Mouse (Mus musculus) thymus, postnatal 25 days (tissue): ENCODE data around the gene Hdac11.

Source experiments
- DNase-seq: peaks from one replicate; pipeline ENCODE4 v3.0.0; 2022

The Hdac11 gene

DNA sequence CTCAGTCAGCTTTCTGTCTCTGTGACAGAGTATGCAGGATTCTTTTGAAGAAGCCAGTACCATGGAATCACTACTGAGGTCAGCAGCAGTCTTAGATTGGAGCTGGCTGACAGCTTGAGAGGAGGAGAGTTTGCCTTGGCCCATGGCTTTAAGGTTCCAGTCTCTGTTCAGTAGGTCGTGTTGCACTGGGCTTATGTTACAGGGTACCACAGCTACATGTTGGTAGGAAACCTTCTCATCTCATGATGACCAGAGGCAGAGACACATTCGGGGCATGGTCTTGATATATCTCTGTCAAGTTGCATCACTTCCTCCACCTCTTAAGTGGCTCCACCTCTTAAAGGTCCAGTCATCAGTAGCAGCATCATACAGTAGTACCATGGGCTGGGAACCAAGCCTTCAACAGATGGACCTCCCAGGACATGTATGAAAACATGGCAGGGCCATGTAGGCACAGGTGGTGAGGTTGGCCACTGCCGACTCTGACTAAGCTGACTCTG, 15.0 kb downstream of the Hdac11 start:
- DNase-seq: no peak

DNA sequence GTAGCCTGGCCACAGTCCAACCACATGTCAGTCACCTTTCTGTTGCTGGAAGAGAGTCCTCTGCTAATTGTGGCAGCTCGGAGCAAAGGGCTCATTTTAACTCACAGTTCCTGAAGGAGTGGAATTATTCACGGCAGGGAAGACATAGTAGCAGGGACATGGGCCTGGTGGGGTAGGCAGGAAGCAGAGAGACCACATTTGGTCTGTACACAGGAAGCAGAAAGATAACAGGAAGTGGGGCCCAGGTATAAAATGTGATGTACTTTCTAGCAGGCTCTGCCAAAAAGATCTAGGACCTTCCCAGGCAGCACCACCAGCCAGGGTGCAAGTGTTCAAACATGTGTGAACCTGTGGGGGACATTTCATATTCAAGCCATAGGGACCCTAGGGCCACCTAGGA, 15.9 kb downstream of the Hdac11 start:
- no peak for DNase-seq

DNA sequence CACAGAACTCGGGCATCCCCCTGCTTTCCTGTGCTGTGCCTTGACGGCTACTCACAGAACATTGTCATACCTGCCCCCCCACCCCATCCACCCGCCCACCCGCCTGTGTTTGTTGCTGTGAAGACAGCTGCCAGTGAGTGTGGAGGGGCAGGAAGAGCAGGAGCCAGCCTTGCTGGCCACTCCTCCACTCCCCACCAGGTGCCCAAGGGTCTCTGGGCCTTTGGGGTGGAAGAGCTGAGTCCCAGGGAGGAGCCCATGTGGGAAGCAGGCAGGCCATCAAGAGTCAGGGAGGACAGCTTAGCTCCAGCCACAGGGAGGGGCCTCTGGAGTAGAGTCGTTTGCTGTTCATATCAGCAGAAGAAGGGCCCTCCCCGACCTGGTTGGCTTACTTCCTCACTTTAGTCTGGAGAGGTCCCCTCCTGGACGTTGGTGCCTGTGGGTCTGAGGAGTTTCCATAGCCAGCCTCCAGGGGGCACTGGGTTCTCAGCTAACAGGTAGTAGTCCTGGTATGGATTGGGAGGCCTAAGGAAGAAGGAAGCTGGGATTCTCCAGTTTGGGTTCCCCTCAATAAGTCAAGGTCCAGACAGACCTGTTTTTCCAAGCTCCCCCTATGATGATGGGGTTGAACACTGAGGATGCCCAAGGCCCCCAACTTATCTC, 16.9 kb downstream of the Hdac11 start:
- peak; percentile 25 for DNase-seq

DNA sequence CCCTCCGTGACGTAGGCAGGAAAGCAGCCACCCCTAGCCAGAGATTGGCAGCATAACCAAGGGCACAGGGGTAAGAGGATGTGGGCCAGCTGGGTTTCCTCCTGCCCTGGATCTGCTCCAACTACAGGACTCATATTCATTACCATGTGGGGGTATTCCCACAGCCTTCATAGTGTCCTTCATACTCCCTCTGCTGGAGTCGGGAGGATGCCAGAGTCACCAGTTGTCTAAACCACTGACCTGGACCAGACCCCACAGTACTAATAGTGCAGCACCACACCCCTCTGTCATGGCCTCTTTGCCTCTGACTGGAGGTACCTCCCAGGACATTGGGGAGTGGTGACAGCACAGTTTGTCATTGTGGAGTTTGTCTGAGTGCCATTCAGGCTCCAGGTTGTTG, 17.7 kb downstream of the Hdac11 start:
- DNase-seq: no peak

DNA sequence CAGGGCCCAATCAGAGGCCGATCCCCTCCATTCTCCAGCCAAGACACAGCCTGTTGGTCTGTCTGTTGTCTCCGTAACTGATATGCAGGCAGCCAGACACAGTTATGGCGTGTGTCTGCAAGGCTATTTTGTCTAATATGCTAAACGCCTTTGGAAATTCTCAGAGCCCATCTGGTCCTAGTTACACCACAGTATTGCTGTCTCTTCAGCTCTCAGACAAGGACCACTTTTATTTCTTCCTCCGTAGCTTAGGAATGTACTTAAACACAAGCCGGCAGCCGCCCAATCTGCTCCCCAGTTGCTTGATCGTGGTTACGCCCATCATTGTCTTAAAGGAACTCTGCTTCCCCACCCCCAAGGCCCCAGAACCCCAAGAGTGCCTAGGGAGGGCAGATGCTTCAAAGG, 24.3 kb downstream of the Hdac11 start:
- DNase-seq: no peak

DNA sequence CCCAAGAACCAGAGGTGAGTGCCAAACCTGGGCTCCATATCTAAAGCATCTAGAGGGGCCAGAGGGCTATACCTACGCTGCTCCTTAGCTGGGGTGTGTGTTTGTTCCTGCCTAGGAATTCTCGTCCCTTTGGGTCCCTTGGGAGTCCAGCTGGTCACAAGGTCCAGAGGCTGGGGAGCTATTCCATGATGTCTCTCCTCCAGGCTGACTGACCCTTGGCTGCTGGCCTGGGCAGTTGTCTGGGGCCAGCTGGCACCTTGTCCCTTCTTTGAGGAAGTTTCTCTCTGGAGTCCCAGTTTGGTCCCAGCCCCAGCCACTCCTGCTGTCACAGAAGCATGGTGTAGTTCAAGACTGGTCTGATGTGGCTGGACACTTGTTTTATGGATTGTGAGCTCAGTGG, 24.9 kb downstream of the Hdac11 start:
- no peak for DNase-seq

DNA sequence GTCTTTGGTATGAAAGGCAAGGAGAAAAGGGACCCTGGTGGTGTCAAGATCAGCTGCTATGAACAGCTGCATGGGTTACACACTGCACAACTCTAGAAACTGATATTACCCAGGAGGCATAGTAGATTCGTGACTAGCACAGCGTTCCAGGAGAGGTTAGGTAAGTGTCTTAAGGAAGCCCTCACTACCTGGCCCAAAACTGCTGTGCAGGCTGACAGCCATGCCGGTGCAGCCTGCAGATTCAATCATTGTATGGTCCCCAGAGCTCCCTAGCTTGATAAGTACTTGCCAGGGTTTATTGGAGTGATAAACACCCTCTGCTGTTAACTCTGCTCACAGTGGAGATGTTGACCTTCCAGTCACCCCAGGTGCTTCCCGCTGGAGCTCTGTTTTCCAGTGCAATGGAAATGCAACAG, 25.6 kb downstream of the Hdac11 start:
- no peak for DNase-seq

DNA sequence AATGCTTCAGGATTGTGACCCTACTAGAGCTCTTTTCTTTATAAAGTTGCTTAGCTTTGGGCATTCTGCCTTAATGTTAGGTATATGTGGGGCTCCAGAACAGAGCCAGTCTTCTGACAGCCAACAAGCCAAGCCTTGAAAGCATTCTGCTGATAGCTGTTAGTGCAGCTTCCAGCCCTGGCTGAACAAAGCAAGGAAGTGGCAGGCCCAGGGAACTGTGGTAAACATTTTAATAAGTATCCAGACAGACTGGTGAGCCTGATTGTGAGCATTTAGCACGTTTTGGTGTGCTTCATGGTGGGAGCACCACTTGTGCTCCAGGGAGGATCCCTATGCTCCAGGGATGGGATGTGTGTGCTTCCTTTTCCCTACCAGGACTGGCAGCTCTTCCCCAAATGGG, 26.6 kb downstream of the Hdac11 start:
- no peak for DNase-seq

DNA sequence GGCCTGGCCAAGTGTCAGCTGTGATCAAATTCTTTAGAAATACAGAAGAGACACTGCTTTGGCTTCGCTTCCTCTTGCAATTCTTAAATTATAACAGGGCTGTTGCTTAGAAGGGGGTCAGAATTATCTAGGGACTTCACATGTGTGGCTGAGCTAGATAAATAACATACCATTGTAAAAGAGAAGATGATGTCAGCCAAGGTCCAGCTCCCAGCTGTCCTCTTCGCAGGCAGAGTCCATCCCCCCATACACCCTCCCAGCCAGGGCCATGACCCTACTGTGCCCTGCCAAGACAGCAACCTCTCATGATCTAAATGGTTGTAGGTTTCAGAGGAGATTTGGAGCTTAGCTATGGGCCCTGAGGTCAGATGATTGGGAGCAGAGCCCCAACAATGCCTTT, 27.5 kb downstream of the Hdac11 start:
- no peak for DNase-seq

DNA sequence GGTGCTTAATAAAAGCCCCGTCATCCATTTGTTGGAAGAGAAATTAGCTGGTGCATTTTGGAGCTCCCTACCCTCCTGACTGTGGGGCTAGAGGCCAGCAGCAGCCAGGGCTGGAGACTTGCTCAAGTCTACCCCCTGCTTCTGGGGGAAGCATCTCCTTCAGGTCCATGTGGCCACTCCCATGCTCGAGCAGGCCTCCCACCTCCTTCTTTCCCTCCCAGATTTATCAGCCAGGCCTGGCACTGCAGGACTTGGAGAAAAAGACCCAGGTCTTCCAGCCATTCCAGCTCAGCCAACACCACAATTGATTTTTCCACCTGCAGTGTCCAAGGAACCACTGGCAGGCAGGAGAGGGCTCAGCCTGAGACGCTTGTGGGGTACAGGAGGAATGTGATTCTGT, 28.3 kb downstream of the Hdac11 start:
- DNase-seq: no peak

DNA sequence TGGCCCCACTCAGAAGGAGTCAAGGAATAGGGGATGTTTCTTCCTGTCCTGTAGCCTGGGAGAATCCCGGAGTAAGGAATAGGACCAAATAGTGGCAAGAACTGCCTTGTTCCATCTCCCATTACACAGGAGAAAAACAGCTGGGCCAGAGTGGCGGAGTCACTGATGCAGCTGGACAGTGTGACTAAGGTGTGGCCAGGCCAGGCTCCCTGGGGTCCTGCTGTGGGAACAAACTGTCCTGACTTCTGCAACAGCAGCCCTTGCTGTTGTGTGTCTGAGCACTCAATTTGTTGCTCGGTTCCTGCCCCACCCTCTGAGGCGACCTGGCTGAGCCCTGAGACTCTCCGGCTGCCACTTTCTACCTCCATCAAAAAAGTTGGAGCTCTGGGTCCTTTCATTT, 29.0 kb downstream of the Hdac11 start:
- no peak for DNase-seq

DNA sequence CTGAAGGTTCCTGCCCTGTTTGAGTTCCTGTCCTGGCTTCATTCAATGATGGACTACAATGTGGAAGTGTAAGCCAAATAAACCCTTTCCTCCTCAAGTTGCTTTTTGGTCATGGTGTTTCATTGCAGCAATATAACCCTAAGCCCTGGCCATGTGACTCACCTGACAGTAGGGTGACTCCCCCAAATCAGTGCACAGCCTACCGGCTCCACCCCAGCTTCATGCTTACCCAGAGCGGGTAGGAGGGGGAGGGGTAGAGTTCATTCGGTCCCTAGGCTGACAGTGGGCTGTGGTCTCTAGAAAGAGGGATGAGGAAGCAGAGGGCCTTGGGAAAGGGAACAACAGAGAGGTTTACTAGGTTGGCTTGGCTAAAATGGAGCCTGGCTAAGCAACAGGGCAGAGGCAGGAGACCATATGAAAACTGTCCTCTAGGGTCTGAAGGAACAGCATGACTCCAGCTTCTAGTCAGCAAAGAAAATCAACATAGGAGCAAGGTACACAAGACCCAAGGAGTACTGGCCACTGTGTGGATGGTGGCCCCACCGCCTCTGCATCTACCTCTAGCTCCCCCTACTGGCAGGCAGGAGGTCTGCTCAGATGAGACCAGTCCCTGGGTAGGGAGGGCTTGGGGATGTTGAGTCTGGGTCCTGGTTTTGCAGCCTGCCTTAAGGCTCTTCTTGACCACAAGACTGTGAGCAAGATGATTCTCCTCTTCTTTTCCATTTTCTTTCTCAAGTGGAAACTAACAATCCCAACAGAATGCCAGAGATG, 29.9 kb downstream of the Hdac11 start:
- peak; percentile 28 for DNase-seq

DNA sequence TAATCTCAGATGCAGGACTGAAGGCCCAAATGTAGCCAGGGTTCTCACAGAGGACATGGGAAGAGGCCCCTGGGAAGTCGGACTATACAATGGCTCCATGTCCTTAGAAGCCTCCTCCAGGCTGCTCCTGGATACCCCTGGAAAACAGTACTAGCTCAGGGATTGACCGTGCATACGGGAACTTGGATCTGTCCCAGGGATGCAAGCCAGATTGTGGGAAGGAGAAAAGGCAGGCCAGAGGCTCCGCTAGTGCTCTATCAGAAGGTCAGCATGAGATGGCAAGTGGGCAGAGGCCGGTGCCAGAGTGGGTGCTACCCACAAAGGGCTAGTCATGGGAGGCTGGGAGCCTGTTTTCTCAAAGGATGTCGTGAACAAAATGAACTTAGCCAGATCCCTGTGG, 30.5 kb downstream of the Hdac11 start:
- no peak for DNase-seq

DNA sequence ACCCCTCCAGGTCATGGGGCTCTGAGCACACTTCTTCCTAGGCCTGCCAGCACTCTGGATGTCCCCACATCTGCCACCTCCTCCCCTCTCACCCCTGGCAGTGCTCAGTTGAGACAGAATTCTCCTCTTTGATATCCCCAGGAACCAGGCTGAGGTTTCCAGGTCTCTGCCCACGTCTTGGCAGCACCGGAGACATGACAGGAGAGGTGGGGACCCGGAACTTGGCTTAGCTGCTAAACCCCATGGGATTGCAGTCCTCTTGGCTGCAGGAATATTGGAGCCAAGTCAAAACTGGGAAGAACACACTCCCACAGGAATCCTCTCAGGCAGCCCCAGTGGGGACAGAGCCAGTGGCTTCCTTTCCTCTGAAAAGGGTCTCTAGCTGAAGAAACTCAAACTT, 31.4 kb downstream of the Hdac11 start:
- no peak for DNase-seq

DNA sequence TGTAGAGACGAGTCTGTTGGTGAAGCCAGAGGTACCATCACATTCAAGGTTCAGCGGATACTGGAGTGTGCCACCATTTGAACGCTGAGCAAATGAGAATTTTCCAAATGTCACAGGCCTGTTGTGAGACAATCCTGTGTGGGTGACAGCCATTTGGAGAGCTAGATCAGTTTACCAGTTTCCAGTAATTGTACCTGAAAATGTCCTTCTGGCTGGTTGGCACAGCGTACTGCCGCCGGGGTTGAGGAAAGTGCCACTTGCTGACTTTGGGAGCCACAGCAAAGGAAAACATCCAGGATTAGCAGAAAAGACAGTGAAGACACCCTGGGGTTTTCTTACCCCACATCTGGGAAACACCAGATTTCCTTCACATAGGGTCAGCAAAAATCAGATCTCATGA, 33.5 kb downstream of the Hdac11 start:
- no peak for DNase-seq

DNA sequence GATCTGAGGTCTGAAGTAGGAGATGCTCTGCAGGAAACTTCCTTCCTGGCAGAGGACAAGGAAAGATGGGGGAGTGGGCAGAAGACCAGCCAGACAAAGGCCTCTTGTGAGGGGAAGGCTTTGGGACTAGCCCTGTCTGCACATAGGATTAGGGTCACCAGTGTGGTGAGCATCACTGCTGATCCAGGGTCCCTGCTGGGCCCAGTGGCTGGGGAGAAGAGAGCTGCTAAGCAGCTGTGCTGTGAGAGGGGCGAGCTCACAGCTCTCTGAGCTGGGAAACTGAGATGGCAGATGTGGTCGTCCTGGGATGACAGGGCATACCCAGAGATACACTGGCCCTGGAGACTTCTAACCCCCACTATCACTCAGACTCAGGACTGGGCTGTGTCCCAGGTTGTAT, 35.0 kb downstream of the Hdac11 start:
- DNase-seq: no peak

DNA sequence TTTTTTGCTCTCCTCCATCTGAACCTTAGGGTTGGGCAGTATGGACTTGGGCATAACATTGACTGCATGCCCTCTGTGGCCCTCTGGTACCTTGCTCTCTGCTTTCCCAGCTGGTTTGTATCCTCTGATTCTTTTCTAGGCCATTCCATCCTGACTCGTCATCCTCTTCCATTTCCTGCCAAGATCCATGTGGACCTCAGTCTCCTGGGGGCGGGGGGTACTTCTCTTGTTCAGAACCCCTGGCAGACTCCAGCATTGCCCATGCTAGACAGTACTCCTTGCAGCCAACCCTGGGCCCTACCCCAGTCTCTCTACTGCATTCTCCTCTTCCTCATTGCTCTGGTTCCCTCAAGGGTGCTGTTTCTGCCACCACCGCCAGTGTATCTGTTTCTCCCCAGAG, 36.0 kb downstream of the Hdac11 start:
- no peak for DNase-seq

DNA sequence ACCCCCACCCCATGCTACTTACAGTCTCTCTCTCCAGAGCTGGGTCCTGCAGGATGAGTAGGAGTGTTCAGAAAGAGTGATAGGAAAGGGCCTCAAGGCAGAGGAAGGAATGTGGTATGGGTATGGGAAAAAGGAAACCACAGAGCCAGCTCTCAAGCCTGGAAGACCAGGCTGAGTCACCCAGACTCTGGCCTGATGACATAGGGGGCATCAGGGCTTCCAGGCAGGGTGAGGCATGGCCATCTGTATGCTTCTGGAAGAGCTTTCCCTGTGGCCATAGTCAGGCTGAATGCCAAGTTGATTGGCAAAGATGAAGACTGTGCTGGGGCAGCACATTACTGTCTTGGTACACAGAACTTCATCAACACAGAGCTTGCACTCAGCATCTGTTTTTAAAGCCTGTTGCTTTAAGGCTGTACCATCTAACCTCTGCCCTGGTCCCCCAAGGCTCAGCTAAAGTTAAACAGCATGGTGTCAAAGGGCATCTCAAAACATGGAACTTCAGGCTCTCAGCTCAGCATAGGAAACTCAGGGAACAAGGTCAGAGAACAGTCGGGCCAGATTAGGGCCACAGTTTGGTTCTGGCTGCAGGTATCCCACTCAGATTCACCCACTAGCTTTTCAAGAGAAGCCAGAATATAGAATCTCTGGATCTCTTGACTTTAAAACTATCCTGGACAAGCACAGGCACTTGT, 36.5 kb downstream of the Hdac11 start:
- no peak for DNase-seq

DNA sequence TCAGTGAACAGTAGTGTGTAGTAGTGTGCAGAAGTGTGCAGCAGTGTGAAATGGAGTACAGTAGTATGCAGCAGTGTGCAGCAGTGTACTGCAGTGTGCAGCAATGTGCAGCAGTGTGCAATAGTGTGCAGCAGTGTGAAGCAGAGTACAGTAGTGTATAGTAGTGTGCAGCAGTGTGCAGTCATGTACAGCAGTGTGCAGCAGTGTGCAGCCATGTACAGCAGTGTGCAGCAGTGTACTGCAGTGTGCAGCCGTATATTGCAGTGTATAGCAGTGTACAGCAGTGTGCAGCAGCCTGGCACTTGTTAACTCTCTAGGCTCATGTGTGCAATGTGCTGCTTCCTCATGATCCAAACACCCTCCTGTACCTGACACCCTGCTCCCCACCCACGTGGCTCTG, 42.0 kb downstream of the Hdac11 start:
- DNase-seq: no peak

DNA sequence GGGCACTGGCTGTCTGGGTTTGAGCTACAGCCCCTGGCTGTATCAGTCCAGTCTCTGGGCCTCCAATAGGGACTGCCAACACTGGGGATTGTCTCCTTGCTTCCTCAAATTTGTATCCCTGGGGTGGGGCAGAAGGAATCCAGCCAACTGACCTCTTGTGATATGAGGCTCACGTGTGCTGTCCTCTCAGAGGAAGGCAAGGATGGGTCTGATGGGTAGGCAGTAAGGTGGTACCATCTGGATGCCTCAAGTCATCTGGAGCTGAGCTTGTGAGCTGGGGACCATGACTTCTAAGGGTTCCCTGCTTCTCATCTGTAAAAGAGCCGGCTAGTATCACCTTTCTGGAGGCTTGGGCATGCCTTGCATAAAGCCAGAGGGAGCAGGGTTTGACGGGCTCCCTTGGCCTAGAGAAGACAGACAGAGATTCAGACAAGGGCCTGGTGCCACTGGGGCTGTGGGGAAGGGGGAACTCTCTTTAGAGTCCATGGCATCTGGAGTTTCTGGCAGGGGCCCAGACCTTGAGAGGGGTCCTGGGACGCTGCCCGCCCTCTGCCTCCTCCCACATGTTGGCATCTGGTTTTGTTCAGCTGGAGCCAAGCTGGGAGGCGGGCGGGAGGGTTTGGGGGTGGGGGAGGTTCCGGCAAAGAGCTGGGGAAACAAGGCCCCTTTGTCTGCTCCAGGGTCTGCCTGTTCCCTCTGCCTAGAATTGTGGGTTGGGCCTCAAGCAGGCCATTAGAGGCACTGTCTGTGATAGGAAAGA, 44.1 kb downstream of the Hdac11 start:
- DNase-seq: no peak

DNA sequence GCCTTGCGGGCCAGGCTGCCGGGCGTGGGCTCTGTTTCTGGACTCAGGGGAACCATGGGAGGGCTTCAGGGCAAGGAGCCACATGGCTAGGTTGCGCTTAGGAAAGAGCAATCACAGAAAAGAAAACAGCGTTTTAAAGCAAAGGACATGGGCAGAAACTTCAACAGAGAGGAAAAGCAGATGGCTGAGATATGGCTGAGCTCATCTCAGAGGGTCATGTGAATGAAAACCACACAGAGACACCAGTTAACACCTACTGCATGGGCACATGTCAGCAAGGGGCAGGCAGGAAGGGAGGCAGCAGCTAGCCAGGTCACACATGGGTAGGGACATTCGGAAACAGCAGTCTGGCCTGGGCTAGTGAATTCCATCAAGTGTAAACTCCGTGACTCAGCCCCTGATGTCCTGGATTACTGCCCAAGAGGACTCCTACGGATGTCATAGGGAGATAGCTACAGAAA, 45.4 kb downstream of the Hdac11 start:
- no peak for DNase-seq

DNA sequence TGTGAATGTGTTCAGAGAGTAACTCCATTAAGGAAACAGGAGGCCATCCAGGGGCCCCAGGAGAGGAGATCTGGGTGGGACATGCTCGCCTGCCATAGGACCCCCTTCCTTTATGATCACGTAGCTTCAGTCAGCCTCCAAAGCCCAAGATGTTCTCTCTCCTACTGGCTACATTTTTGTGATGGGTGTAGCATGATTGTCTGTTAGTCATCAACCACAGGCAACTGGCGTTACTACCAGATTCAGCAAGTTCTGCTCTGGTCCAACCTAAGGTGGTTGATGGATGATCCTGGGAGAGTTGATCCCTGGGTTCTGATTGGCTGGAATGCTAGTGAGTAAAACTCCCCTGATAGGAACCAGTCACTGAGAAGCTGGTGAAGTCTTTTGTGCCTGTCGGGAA, 46.1 kb downstream of the Hdac11 start:
- no peak for DNase-seq

DNA sequence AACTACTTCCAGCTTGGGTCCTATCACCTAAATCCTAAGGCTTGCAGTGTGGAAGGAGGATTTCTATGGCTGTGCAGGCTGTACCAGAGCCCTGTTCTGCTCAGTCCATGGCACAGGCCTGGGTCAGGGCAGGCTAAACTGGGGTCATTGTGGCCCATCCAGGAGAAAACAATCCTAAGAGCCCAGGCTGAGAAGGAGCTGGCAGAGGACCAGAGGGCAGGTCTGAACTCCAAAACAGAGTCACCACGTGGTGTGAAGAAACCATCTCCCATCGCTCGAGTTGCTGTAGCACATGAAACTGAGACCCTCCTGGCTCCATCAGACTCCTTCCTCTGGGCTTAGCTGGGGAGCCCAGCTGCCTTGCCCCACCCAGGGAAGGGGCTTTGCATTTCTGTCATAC, 48.9 kb downstream of the Hdac11 start:
- no peak for DNase-seq
